Mouse (Mus musculus): Measurements from ENCODE around the gene Carns1. TPM values are rescaled to one million over a fixed set of nuclear protein-coding genes. Genes with fewer than 3 reads are reported as not detected.

The Carns1 gene
- polyA plus RNA-seq (2012; rRNA removed; ENCODE audit: low replicate concordance) = 12.9 and 15.8 TPM in 2 replicates

DNA sequence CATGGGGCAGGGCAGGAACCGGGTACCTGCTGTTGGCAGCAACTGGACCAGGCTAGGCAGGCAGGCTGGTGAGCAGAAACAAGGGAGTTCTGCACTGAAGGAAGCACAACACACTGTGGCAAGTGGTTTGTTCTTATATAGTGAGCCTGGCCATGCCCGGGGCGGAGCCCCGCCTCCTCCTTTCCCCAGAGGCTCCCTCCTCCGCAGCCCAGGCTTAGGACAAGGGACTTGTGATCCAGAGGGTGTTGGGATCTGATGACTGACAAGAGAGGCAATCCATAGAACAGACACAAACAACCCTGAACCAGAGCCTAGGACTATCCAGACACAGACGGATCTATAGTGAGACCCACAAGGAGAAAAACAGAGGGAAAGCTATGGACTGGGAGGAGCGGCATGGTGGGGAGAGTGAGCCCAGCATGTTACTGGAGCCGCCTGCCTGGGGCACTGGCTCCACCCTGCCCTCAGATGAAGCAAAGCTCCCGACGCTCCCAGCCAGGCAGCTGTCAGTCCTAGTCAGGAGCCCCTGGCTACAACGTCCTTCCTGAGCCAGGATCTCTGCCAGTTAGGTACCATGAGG lies at the start of gene Carns1:
Gene Carns1 (minus strand): TSS at position 112 of the 580 bp plus-strand sequence.

DNA sequence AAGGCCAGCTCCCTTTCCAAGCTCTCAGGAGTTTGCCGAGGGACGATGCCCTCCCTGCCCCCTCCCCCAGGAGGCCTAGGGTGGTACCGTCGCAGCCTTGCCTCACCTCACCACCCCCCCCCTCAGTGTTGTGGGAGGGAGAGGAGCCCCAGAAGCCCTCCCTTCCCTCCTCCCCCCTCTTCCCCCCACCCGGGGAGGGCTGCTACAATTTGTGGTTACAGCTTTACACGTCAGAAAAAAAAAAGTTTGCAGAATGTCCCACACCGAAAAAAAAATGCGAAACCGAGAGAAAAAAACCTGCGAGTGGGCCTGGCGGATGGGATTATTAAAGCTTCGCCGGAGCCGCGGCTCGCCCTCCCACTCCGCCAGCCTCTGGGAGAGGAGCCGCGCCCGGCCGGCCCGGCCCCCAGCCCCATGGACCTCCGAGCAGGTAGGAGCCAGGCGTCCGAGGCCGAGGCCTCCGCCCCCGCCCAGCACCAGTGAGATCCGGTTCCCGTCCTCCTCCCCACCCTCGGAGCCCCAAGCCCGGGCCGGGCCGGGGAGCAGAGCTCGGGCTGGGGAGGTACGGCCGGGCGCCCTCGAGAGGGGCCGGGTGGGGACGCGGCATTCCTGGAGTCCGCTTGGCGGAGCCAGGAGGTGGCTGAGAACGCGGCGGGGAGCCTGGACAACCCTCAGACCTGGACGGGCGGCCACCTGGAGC lies 38.9 kb upstream of the Carns1 start, which contains the start of the genes Clcf1 and AC109138.7:
Gene Clcf1 (plus strand): TSS at position 168 of the 700 bp plus-strand sequence.
Gene AC109138.7 (plus strand): TSS at position 287 of the 700 bp plus-strand sequence.

DNA sequence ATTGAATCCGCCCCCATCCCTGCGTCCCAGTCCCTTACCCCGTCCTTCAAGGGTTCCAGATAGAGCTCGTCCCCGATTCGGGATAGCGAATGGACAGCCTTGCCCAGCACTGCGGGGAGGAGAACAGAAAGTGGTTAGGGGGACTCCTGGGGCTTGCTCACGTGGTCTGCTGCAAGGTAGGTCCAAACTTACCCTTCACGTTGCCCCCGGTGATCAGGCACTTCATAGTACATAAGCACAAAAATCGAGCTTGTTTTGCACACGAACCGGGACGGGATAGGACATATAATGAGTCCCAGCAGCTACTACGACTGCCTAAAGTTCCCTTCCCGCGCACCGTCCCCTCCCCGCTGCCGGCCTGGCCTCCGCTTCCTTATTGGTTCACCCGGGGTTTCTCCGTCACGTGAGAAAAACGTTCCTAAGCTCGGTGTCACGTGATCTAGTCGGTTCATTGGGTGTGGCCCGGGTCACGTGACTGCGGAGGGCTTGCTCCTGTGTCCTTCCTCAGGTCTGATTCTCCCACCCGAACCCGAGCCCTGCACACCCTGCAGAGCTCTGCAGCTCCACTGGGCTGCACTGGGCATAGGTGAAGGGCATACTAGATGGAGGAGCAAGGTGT lies 26.1 kb upstream of the Carns1 start, which contains the start of gene Rad9a:
Gene Rad9a (minus strand): TSS at position 372 of the 619 bp plus-strand sequence.

DNA sequence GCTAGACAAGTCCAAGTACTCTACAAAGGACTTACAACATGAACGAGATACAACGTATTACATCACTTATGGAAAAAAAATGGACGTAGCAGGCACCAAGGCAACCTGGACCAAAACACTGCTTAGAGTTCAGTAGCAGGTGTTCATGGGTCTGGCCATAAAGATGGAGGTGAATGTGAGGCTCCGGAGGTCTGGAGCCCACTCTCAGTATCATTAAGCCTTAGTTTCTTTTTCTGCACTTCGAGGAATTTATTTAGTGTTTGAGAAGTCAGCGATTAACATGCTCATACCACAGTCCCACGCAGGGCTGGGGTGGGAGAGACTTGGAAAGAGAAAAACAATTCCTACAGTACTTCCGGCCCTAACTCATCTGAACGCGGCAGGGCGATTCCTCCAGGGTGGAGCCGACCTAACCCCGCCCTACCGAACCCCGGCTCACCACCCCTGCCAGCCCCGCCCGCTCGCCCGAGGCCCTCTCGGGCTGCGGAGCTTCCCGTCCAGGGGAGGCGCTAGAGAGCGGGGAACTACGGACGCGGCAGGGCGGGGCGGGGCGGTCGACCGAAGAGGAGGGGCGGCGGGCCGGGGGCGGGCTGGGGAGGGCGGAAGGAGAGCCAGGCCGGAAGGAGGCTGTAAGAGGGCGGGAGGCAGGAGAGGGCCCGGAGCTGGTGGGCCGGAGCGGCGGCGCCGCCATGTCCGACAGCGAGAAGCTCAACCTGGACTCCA lies 16.4 kb upstream of the Carns1 start, which contains the start of gene Ppp1ca:
Gene Ppp1ca (plus strand): TSS at position 538 of the 723 bp plus-strand sequence.

DNA sequence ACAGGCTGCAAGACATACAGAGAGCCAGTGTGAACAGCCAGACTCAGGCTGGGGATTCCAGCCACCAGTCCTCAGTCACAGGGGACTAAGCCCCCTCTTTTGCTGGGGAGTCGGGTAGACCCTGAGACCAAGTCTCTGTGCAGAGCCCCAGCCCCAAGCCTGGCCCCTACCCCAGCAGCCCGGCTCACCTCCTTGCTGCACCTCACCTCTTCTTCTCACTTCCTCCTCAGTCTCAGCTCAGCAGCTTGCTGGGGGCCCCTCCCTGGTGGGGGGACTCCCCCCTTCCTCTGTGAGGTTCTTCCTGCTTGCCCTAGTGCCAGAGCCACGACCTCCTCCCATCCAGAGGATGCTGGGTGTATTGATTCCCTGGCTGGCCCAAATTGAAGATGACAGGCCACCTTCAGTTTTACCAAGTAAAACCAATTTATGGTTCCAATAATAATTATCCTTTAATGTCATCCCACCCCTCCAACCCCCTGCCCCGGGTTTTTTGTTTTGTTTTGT lies 15.6 kb upstream of the Carns1 start, which contains the start of gene Tbc1d10c:
Gene Tbc1d10c (minus strand): TSS at position 454 of the 504 bp plus-strand sequence.

DNA sequence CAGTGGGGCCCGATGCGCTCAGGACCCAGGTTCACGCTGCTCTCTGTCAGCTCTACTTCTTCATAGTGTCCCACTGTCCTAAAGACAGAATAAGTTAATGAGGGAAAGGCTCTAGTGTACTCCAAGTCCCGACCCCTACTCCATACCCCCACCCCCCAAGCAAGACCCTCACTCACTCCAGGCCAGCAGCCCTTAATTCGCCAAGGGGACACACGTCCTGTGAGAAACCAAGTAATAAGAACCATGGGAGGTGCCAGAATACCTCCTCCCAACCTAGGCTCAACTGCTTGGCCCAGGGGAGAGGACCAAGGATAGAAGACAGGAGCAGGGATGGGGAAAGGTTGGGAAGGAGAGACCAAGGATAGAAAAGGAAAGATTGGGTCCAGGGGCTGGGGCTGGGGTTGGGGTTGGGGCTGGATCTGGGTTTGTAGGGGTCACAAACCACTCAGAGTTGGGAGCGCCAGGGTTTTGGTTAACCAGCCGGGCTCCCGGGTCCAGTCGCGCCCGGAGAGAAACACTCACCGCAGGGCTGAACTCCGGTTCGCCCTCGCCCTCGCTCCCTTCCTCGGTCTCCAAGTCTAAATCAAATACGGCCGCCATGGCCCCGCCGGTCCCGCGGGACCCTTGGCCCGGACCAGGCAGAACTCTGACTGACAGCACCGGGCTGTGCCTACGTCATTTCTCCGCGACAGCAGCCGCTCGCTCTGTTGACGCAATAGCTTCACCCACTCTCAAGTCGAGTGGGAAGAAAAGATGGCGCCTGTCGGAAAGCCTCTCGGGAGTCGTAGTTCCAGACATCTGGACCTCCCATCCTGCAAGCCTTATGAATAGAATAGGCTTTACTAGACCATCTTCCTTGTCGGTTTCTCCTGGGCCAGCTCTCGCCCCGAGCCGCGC lies 12.4 kb downstream of the Carns1 start, which contains the start of gene Rps6kb2:
Gene Rps6kb2 (minus strand): TSS at position 709 of the 897 bp plus-strand sequence.

DNA sequence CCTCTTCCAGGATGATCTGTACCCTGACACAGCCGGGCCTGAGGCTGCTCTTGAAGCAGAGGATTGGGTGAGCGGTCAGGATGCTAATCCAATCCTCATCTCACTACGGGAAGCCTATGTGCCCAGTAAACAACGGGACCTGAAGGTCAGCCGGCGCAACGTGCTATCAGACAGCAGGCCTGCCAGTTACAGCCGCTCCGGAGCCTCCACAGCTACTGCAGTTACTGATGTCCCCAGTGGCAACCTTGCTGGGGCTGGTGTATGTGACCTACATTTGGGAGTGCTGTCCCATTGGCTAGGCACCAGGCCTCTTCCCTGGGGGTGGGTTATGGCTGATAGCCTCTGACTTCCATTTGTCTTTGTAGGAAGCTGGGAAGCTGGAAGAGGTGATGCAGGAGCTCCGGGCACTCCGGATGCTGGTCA lies 22.0 kb downstream of the Carns1 start, which contains the start of gene Ptprcap:
Gene Ptprcap (plus strand): TSS at position 373 of the 423 bp plus-strand sequence.

DNA sequence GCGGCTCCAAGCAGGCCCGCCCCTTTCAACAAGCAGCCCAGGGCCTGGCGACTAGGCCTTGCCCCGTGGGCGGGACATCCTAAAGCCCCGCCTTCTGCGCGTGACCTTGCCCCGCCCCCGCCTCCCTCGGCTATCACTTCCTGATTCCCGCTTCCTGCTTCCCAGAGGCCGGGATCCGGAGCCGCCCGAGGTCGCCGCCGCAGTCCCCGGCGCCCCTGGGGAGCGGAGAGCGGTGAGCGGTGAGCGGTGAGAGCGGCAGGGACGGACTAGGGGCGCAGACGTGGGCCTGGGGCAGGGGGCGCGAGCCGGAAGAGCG lies 26.8 kb downstream of the Carns1 start, which contains the start of gene Coro1b:
Gene Coro1b (plus strand): TSS at position 129 of the 316 bp plus-strand sequence.

DNA sequence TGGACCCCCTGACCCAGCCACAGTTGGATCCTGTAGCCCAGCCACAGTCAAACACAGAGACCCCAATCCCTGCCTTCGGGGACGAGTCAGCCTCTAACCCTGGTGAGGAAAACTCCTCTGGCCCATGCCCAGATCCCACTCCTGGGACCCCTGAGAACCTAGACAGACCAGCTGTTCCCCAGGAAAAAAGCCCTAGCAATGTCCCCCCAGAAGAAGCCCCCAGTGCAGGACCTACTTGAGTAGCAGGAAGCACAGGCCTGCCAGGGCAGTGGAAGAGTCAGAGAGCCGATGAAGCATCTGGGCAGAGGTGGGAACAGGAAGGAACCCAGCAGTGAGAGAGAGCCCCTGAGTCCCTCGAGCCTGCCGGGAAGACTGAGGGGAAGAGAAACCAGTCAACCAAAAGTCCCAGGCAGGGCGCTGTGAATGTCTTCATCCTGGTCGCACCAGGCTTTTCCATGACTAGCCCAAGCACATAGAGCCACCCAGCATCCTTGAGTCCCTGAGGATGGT lies 31.5 kb downstream of the Carns1 start, which contains the start of gene Cabp4:
Gene Cabp4 (minus strand): TSS at position 275 of the 510 bp plus-strand sequence.

DNA sequence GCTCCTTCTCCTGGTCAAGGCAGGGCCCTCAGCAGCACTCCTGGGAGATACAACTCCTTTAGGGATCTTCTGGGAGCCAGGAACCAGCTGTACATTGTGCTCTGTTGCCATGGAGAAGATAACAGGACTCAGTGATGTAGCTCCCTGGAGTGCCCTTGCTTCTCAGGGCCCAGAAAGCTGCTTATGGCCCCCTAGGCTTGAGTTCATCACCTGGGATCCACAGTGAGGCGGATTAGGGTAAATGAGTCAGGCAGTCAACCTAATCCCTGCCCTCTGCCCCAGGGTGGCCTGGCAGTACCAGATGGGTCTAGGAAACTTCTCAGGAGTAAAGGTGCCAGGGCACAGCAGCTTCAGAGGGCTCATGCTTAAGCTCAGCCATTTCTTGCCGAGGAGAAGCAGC lies 35.8 kb downstream of the Carns1 start, which contains the start of gene Gpr152:
Gene Gpr152 (plus strand): TSS at position 342 of the 400 bp plus-strand sequence.

DNA sequence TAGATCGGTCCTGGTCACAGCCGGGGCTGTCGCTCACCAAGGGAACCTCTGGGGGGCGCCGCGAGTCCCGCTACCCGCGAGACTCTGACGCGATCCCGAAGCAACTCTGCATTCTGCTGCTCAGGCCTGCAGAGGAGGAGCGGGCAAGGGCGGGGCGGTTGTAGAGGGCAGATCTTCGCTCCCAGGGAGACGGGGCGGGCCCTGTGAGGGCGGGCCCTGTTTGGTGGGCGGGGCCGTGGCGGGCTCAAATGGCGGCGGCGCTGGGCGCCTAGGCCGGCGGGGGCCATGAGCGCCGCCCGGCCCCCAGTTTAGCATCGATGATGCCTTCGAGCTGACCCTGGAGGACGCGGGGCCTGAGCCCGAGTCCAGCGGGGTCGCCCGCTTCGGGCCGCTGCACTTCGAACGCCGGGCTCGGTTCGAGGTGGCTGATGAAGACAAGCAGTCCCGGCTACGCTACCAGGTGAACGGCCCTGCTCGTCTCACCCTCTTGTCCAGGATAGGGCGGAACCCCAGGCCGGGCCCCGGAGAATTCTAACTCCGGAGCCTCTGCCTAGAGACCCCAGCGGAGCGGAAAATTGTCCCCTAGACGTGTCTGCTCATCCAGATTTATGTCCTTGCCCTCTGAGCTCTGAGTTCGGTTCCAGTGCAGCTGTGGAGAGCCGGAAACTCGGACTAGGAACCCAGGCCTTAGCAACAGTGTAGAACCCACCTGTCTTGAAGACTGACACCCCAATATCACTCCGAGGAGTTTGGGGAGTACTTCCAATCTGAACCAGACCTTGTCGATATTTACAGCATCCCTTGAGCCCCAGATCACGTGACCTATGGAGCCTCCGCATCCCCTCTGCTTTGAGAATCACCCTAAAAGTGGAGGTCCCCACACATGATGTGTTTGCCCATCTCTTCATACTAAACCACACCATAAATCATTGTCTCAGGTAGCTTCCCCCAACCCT lies 49.3 kb downstream of the Carns1 start, which contains the start of gene Aip:
Gene Aip (minus strand): TSS at position 118 of the 956 bp plus-strand sequence.

Other genes starting within 250 kb of the Carns1 start
- gene Aldh3b1, start 245.7 kb downstream of the Carns1 start, polyA plus RNA-seq (2012; rRNA removed; ENCODE audit: low replicate concordance) = 11.6 and 18.9 TPM in 2 replicates
- gene Unc93b1, start 240.3 kb downstream of the Carns1 start, polyA plus RNA-seq (2012; rRNA removed; ENCODE audit: low replicate concordance) = 165 and 222 TPM in 2 replicates
- 0.50 and 1.5 TPM in 2 replicates for gene Aldh3b3, start 216.8 kb downstream of the Carns1 start, polyA plus RNA-seq (2012; rRNA removed; ENCODE audit: low replicate concordance)
- 23.0 and 56.2 TPM in 2 replicates for gene Aldh3b2, start 203.2 kb downstream of the Carns1 start, polyA plus RNA-seq (2012; rRNA removed; ENCODE audit: low replicate concordance)
- 37.6 and 75.0 TPM in 2 replicates for gene Acy3, start 188.9 kb downstream of the Carns1 start, polyA plus RNA-seq (2012; rRNA removed; ENCODE audit: low replicate concordance)
- gene Tbx10, start 182.7 kb downstream of the Carns1 start, polyA plus RNA-seq (2012; rRNA removed; ENCODE audit: low replicate concordance) = not detected in 2 replicates
- gene Nudt8, start 174.9 kb downstream of the Carns1 start, polyA plus RNA-seq (2012; rRNA removed; ENCODE audit: low replicate concordance) = 8.2 and 27.4 TPM in 2 replicates
- 0.85 and 3.3 TPM in 2 replicates for gene Gm49405, start 174.9 kb downstream of the Carns1 start, polyA plus RNA-seq (2012; rRNA removed; ENCODE audit: low replicate concordance)
- gene Doc2g, start 172.2 kb downstream of the Carns1 start, polyA plus RNA-seq (2012; rRNA removed; ENCODE audit: low replicate concordance) = 3.1 and 10.1 TPM in 2 replicates
- gene Ndufv1, start 162.7 kb downstream of the Carns1 start, polyA plus RNA-seq (2012; rRNA removed; ENCODE audit: low replicate concordance) = 208 and 265 TPM in 2 replicates
- gene Gstp1, start 137.5 kb downstream of the Carns1 start, polyA plus RNA-seq (2012; rRNA removed; ENCODE audit: low replicate concordance) = 601 and 616 TPM in 2 replicates
- 48.1 and 59.0 TPM in 2 replicates for gene Gstp2, start 129.5 kb downstream of the Carns1 start, polyA plus RNA-seq (2012; rRNA removed; ENCODE audit: low replicate concordance)
- gene Gstp3, start 115.9 kb downstream of the Carns1 start, polyA plus RNA-seq (2012; rRNA removed; ENCODE audit: low replicate concordance) = 2.2 and 2.5 TPM in 2 replicates
- gene Cabp2, start 93.9 kb downstream of the Carns1 start, polyA plus RNA-seq (2012; rRNA removed; ENCODE audit: low replicate concordance) = not detected in 2 replicates
- gene Cdk2ap2, start 78.3 kb downstream of the Carns1 start, polyA plus RNA-seq (2012; rRNA removed; ENCODE audit: low replicate concordance) = 139 and 211 TPM in 2 replicates
- 115 and 122 TPM in 2 replicates for gene Pitpnm1, start 75.5 kb downstream of the Carns1 start, polyA plus RNA-seq (2012; rRNA removed; ENCODE audit: low replicate concordance)
- gene Aip, start 49.6 kb downstream of the Carns1 start, polyA plus RNA-seq (2012; rRNA removed; ENCODE audit: low replicate concordance) = 127 and 158 TPM in 2 replicates
- 0.26 and 0.43 TPM in 2 replicates for gene Gpr152, start 35.7 kb downstream of the Carns1 start, polyA plus RNA-seq (2012; rRNA removed; ENCODE audit: low replicate concordance)
- 0.59 and 0.64 TPM in 2 replicates for gene Cabp4, start 31.4 kb downstream of the Carns1 start, polyA plus RNA-seq (2012; rRNA removed; ENCODE audit: low replicate concordance)
- gene Coro1b, start 26.9 kb downstream of the Carns1 start, polyA plus RNA-seq (2012; rRNA removed; ENCODE audit: low replicate concordance) = 355 and 367 TPM in 2 replicates
- 5.9 and 12.6 TPM in 2 replicates for gene Ptprcap, start 21.9 kb downstream of the Carns1 start, polyA plus RNA-seq (2012; rRNA removed; ENCODE audit: low replicate concordance)
- gene Rps6kb2, start 12.1 kb downstream of the Carns1 start, polyA plus RNA-seq (2012; rRNA removed; ENCODE audit: low replicate concordance) = 48.6 and 51.8 TPM in 2 replicates
- 4.8 and 10.3 TPM in 2 replicates for gene Tbc1d10c, start 15.8 kb upstream of the Carns1 start, polyA plus RNA-seq (2012; rRNA removed; ENCODE audit: low replicate concordance)
- gene Ppp1ca, start 16.6 kb upstream of the Carns1 start, polyA plus RNA-seq (2012; rRNA removed; ENCODE audit: low replicate concordance) = 495 and 521 TPM in 2 replicates
- gene Rad9a, start 26.2 kb upstream of the Carns1 start, polyA plus RNA-seq (2012; rRNA removed; ENCODE audit: low replicate concordance) = 37.6 and 43.6 TPM in 2 replicates
- 8.6 and 37.5 TPM in 2 replicates for gene Clcf1, start 38.8 kb upstream of the Carns1 start, polyA plus RNA-seq (2012; rRNA removed; ENCODE audit: low replicate concordance)
- gene AC109138.7, start 38.9 kb upstream of the Carns1 start, polyA plus RNA-seq (2012; rRNA removed; ENCODE audit: low replicate concordance) = not detected in 2 replicates
- 133 and 268 TPM in 2 replicates for gene Pold4, start 56.4 kb upstream of the Carns1 start, polyA plus RNA-seq (2012; rRNA removed; ENCODE audit: low replicate concordance)
- 50.2 and 94.5 TPM in 2 replicates for gene Ssh3, start 93.7 kb upstream of the Carns1 start, polyA plus RNA-seq (2012; rRNA removed; ENCODE audit: low replicate concordance)
- gene Ankrd13d, start 107.7 kb upstream of the Carns1 start, polyA plus RNA-seq (2012; rRNA removed; ENCODE audit: low replicate concordance) = 3.6 and 11.6 TPM in 2 replicates
- 78.6 and 99.4 TPM in 2 replicates for gene Grk2, start 130.7 kb upstream of the Carns1 start, polyA plus RNA-seq (2012; rRNA removed; ENCODE audit: low replicate concordance)
- 97.1 and 163 TPM in 2 replicates for gene Kdm2a, start 222.8 kb upstream of the Carns1 start, polyA plus RNA-seq (2012; rRNA removed; ENCODE audit: low replicate concordance)

Measured in subcutaneous adipose tissue, adult 2 months (tissue).